Mouse (Mus musculus) liver, embryonic 11.5 days (tissue): ENCODE results near the gene C1qtnf4. TPM values are rescaled to one million over a fixed set of nuclear protein-coding genes. Genes with fewer than 3 reads are reported as not detected.

ENCODE experiments used
- ATAC-seq: fragments of 200-750 bp; cut with Nextera tagmentation; replicated peaks from 2 replicates; pipeline ENCODE4 v1.8.0; 2017; ENCODE audit warnings: moderate number of reproducible peaks, mild to moderate bottlenecking, moderate TSS enrichment, moderate library complexity; ENCODE audit not compliant: low FRiP score
- DNase-seq: peaks from one replicate; pipeline ENCODE4 v3.0.0-alpha.2; 2017; ENCODE audit warnings: low spot score
- H3K27ac ChIP-seq: fragments of 300-500 bp; sonication (generic); 2 replicates; pipeline ENCODE4 v1.5.1; 2014; ENCODE audit warnings: mild to moderate bottlenecking, low read depth, low read length, control low read depth
- H3K27me3 ChIP-seq: fragments of 300-500 bp; sonication (generic); replicated peaks from 2 replicates; pipeline ENCODE4 v1.6.1; 2014; ENCODE audit warnings: low read length, mixed read lengths; ENCODE audit not compliant: control insufficient read depth, insufficient read depth
- H3K36me3 ChIP-seq: fragments of 300-500 bp; sonication (generic); 2 replicates; pipeline ENCODE4 v1.6.1; 2014; ENCODE audit warnings: mild to moderate bottlenecking, low read length, moderate library complexity, mixed read lengths; ENCODE audit not compliant: control insufficient read depth, insufficient read depth
- H3K4me1 ChIP-seq: fragments of 300-500 bp; sonication (generic); replicated peaks from 2 replicates; pipeline ENCODE4 v1.6.1; 2014; ENCODE audit warnings: low read length, mixed read lengths; ENCODE audit not compliant: control insufficient read depth, insufficient read depth
- H3K4me2 ChIP-seq: fragments of 300-500 bp; sonication (generic); 2 replicates; pipeline ENCODE4 v1.6.1; 2014; ENCODE audit warnings: mild to moderate bottlenecking, control low read depth, moderate library complexity
- H3K4me3 ChIP-seq: fragments of 300-500 bp; sonication (generic); 2 replicates; pipeline ENCODE4 v1.5.1; 2014; ENCODE audit warnings: low read depth, low read length, control low read depth
- H3K9ac ChIP-seq: fragments of 300-500 bp; sonication (generic); 2 replicates; pipeline ENCODE4 v1.6.1; 2014; ENCODE audit warnings: low read depth, low read length, control low read depth
- H3K9me3 ChIP-seq: fragments of 300-500 bp; sonication (generic); 2 replicates; pipeline ENCODE4 v1.6.1; 2016; ENCODE audit warnings: low read length, inconsistent platforms, mixed read lengths; ENCODE audit not compliant: control insufficient read depth
- WGBS: fragments of 180-500 bp; shearing (Covaris S2); extraction: QIAGEN DNeasy Blood & Tissue Kit; methylation state at CpG from one replicate; pipeline ENCODE4 v1.1.7; 2014; 5-methylcytosine and 5-hydroxymethylcytosine counted together
- polyA plus RNA-seq: library from polyadenylated mRNA; unstranded; fragments of >200 nt; fragmentation: Nextera tagmentation; extraction: Ambion mirVana; gene quantifications from 2 replicates; pipeline ENCODE4 v1.2.1, GENCODE M21; 2014

The C1qtnf4 gene
- polyA plus RNA-seq, 1 experiment from 2014 or later, result 6.9 TPM

- H3K9me3 ChIP-seq, result no peaks in the 10 kb centered on the region
- WGBS, result 93% methylated on average over 2 of the region's 2 CpGs
- peaks cover 9% of the 10 kb centered on the region for H3K4me1 ChIP-seq
- H3K27me3 ChIP-seq, result no peaks in the 10 kb centered on the region
- H3K27ac ChIP-seq, result no peak overlapping the region
- H3K36me3 ChIP-seq, result peaks cover 38% of the 10 kb centered on the region
- DNase-seq (no peak), ATAC-seq (no peak)
- no peak overlapping the region for H3K4me2 ChIP-seq
- H3K9ac ChIP-seq, result 0 out of 2 replicates have a peak overlapping the region, but pooled peaks have one; percentile 36
- no peak overlapping the region for H3K4me3 ChIP-seq
These were observed 28.0 kb downstream of the C1qtnf4 start for GRCm38 (mm10) chr2:90913671-90914070.

DNA sequence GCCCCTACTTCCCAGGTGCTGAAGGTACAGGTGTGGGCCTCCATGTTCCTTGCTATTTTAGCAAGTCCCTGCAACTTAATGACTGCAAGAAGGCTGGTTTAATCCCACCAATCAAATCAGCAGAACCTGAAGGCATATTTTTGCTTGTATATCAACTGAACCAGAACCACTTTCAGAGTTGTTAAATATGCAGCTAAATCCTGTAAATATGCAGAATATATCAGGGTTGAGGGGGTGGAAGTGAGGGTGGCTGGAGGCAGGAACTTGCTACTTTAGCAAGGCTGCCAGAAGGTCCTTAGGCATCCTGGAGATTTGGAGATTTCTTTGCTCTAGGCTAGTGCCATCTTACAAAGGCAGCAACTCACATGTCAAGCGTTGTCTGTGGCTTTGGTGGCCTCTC, 29.9 kb downstream of the C1qtnf4 start:
- Histone ChIP-seq H3K9ac (peak overlapping the region; percentile 34; the same call in 1 of the 2 replicates), H3K4me3 (peak overlapping the region; percentile 87; the same call in 1 of the 2 replicates), H3K36me3 (peaks cover 25% of the 10 kb centered on the region), H3K9me3 (no peaks in the 10 kb centered on the region), H3K27ac (no peak overlapping the region), H3K27me3 (no peaks in the 10 kb centered on the region), H3K4me2 (peak overlapping the region; percentile 92), H3K4me1 (peaks cover 9% of the 10 kb centered on the region)
- WGBS, result 85% methylated on average over 1 of the region's 1 CpGs
- DNase-seq (no peak), ATAC-seq (no peak)

GRCm38 (mm10) chr2:90916560-90917232, 31.0 kb downstream of the C1qtnf4 start:
- Histone ChIP-seq H3K4me3 (peak overlapping the region; percentile 87), H3K9me3 (no peaks in the 10 kb centered on the region), H3K27me3 (no peaks in the 10 kb centered on the region), H3K36me3 (peaks cover 15% of the 10 kb centered on the region), H3K9ac (peak overlapping the region; percentile 98), H3K4me2 (peak overlapping the region; percentile 92), H3K4me1 (peaks cover 9% of the 10 kb centered on the region), H3K27ac (peak overlapping the region; percentile 91)
- 26% methylated on average over 7 of the region's 7 CpGs for WGBS
- DNase-seq (no peak), ATAC-seq (0 out of 2 replicates have a peak, but pooled peaks have one; percentile 8)

DNA sequence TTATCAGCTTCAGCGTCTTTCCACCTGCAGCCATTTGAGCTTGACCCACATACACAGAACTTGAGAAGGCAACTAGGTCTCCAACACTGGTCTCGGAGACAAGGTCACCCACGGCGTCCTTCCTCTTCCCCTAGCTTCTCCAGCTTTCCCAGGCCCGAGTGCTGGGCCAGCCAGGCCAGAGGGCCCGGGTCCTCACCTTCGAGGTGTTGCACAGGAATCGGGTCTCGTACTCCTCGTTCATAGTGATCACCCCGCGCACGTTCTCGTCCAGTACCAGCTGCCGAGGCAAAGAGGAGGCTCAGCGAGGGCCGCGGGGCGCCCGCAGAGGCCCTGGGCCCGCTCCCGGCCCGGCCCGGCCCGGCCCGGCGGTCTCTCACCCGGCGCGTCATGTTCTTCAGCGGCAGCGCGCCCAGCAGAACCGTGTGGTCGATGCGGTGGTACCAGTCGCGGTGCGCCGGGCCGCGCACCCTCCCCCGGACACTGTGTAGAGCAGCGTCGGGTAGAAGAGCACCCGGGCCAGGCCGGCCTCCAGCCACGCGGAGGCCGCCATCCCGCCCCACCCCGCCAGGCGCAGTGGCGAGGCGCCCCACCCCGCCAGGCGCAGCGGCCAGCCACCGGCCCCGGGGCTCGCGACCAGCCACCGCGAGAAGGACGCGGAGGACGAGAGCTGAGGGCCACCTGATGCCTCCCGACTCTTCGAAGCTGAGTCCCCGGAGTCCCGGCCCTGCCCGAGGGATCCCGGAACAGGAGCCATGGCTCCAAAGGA, 31.8 kb downstream of the C1qtnf4 start:
- Histone ChIP-seq H3K4me2 (peak overlapping the region; percentile 92), H3K27ac (peak overlapping the region; percentile 91), H3K27me3 (no peaks in the 10 kb centered on the region), H3K4me3 (peak overlapping the region; percentile 87), H3K9me3 (no peaks in the 10 kb centered on the region), H3K9ac (peak overlapping the region; percentile 98), H3K36me3 (peaks cover 14% of the 10 kb centered on the region), H3K4me1 (peaks cover 9% of the 10 kb centered on the region)
- DNase-seq (peak; percentile 86), ATAC-seq (peak; percentile 87)
- under 1% methylated on average over 68 of the region's 73 CpGs for WGBS

- Histone ChIP-seq H3K4me3 (peak overlapping the region; percentile 87), H3K27ac (peak overlapping the region; percentile 91), H3K9me3 (no peaks in the 10 kb centered on the region), H3K9ac (peak overlapping the region; percentile 98), H3K4me2 (peak overlapping the region; percentile 92), H3K36me3 (peaks cover 8% of the 10 kb centered on the region), H3K27me3 (no peaks in the 10 kb centered on the region), H3K4me1 (peaks cover 9% of the 10 kb centered on the region)
- peak; percentile 77 for ATAC-seq
- 10% methylated on average over 16 of the region's 16 CpGs for WGBS
- no peak for DNase-seq
These were observed 32.5 kb downstream of the C1qtnf4 start for GRCm38 (mm10) chr2:90917999-90918698.

- ATAC-seq (no peak), DNase-seq (no peak)
- peaks cover 5% of the 10 kb centered on the region for H3K4me1 ChIP-seq
- H3K27ac ChIP-seq, result no peak overlapping the region
- H3K9me3 ChIP-seq, result no peaks in the 10 kb centered on the region
- no peaks in the 10 kb centered on the region for H3K36me3 ChIP-seq
- no peak overlapping the region for H3K4me3 ChIP-seq
- H3K27me3 ChIP-seq, result no peaks in the 10 kb centered on the region
- H3K4me2 ChIP-seq, result no peak overlapping the region
- no peak overlapping the region for H3K9ac ChIP-seq
- WGBS, result 86% methylated on average over 1 of the region's 1 CpGs
These were observed 35.5 kb downstream of the C1qtnf4 start for GRCm38 (mm10) chr2:90921178-90921577.

DNA sequence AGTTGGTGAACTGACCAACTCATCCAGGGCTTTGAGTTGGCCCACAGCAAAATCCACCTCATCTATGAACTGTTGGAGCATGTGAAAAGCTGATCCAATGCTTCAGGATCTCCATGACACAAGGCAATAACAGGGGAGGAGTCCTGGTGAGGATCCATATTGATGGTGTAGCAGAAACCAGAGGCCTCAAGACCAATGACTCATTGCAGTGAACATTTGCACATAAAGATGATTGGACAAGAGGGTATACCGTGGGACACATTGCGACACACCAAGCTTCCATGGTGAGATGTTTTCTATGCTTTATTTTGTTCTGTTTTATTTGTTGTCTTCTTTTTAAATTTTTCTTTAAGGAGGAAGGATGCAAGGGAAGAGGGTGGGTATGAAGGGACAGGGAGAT, 37.0 kb downstream of the C1qtnf4 start:
- WGBS, result 85% methylated on average over 2 of the region's 2 CpGs
- DNase-seq, result no peak

GRCm38 (mm10) chr2:90928566-90928965, 42.9 kb downstream of the C1qtnf4 start:
- ATAC-seq (no peak), DNase-seq (no peak)
- Histone ChIP-seq H3K27me3 (no peaks in the 10 kb centered on the region), H3K4me1 (no peaks in the 10 kb centered on the region), H3K9me3 (no peaks in the 10 kb centered on the region), H3K36me3 (no peaks in the 10 kb centered on the region), H3K4me3 (no peak overlapping the region), H3K9ac (no peak overlapping the region), H3K27ac (no peak overlapping the region), H3K4me2 (no peak overlapping the region)
- 82% methylated on average over 13 of the region's 13 CpGs for WGBS

More for the DNA sequence above, 37.0 kb downstream of the C1qtnf4 start:
- Histone ChIP-seq H3K9ac (no peak overlapping the region), H3K36me3 (no peaks in the 10 kb centered on the region), H3K27ac (no peak overlapping the region), H3K4me1 (no peaks in the 10 kb centered on the region), H3K9me3 (no peaks in the 10 kb centered on the region), H3K4me2 (no peak overlapping the region), H3K27me3 (no peaks in the 10 kb centered on the region), H3K4me3 (no peak overlapping the region)
- no peak for ATAC-seq
